Mouse (Mus musculus) adrenal gland, adult 8-10 months (tissue): ENCODE measurements at regions not wholly inside any gene's neighbourhood (a gene's known extent, or its start where the extent isn't known, plus 50 kb on each side); places are given as distances from the start of the nearest gene placed in this dataset.
A peak's percentile ranks its signal among the peaks of the same experiment; 100 is the strongest.

Experiments
- DNase-seq: peaks from one replicate; pipeline ENCODE4 v3.0.0; 2022

- DNase-seq = no peak
Observed at GRCm38 (mm10) chr14:67181586-67181985, 1172.6 kb upstream of the Gulo start.

GRCm38 (mm10) chr14:67179549-67179948, 1170.5 kb upstream of the Gulo start:
- no peak for DNase-seq

GRCm38 (mm10) chr14:67178329-67179039, 1169.5 kb upstream of the Gulo start:
- no peak for DNase-seq

GRCm38 (mm10) chr14:67176672-67177071, 1167.7 kb upstream of the Gulo start:
- DNase-seq = no peak

- DNase-seq = no peak
Observed at GRCm38 (mm10) chr14:67176100-67176499, 1167.1 kb upstream of the Gulo start.

GRCm38 (mm10) chr14:67174929-67175328, 1165.9 kb upstream of the Gulo start:
- DNase-seq = no peak

GRCm38 (mm10) chr14:67170801-67171200, 1161.8 kb upstream of the Gulo start:
- DNase-seq = no peak

- no peak for DNase-seq
Observed at GRCm38 (mm10) chr14:67170248-67170647, 1161.2 kb upstream of the Gulo start.

- DNase-seq = no peak
Observed at GRCm38 (mm10) chr14:67169201-67169600, 1160.2 kb upstream of the Gulo start.

GRCm38 (mm10) chr14:67159996-67160395, 1151.0 kb upstream of the Gulo start:
- DNase-seq = no peak

GRCm38 (mm10) chr14:67158867-67159266, 1149.9 kb upstream of the Gulo start:
- no peak for DNase-seq

GRCm38 (mm10) chr14:67156366-67156765, 1147.4 kb upstream of the Gulo start:
- DNase-seq = peak; percentile 48

GRCm38 (mm10) chr14:67153621-67154020, 1144.6 kb upstream of the Gulo start:
- peak; percentile 46 for DNase-seq

GRCm38 (mm10) chr14:67149961-67150471, 1141.0 kb upstream of the Gulo start:
- no peak for DNase-seq

GRCm38 (mm10) chr14:67149091-67149490, 1140.1 kb upstream of the Gulo start:
- DNase-seq = no peak

GRCm38 (mm10) chr14:67146602-67147001, 1137.6 kb upstream of the Gulo start:
- no peak for DNase-seq

GRCm38 (mm10) chr14:67145046-67145445, 1136.0 kb upstream of the Gulo start:
- DNase-seq = peak; percentile 77

GRCm38 (mm10) chr14:67144461-67144985, 1135.5 kb upstream of the Gulo start:
- DNase-seq = no peak

GRCm38 (mm10) chr14:67143826-67144225, 1134.8 kb upstream of the Gulo start:
- DNase-seq = no peak

GRCm38 (mm10) chr14:67142556-67143250, 1133.7 kb upstream of the Gulo start:
- no peak for DNase-seq

GRCm38 (mm10) chr14:67141581-67142441, 1132.8 kb upstream of the Gulo start:
- no peak for DNase-seq

GRCm38 (mm10) chr14:67141151-67141550, 1132.1 kb upstream of the Gulo start:
- no peak for DNase-seq

GRCm38 (mm10) chr14:67139674-67140073, 1130.7 kb upstream of the Gulo start:
- no peak for DNase-seq
